Mouse (Mus musculus) liver, embryonic 14.5 days (tissue): ENCODE measurements around the gene Lrrc66.

Experiments
- CTCF ChIP-seq: IDR thresholded peaks from 2 replicates; pipeline ENCODE4 v1.5.1; 2016; ENCODE audit warnings: antibody characterized with exemption, low read depth, control low read depth
- EP300 ChIP-seq: IDR thresholded peaks from 2 replicates; pipeline ENCODE4 v1.6.1; 2016; ENCODE audit warnings: antibody characterized with exemption, low read depth

DNA sequence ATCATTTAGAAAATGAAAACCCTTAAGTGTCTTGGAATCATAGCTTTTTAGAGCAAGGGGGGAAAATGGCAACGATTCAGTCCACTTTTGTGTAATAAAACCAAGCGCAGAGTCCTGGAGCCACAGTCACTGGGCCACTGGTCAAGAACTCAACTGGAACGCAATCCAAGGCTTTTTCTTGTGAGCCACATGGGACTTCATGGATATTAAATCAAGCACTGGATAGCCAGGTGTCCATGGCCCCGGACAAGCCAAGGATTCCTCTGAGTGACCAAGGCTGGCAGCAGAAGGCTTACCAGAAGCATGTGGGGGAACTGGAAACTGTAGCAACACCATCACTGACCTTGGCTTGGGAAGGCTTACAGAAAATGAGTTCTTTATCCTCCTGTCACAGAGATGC lies 57.7 kb downstream of the Lrrc66 start:
- no peak for TF ChIP-seq EP300
- TF ChIP-seq CTCF: no peak
